Comparison of ENCODE assay signal across 9 mouse cellular contexts in genomic region chr10:63153563-63153962, GRCm38 (mm10). TPM values are rescaled to one million over a fixed set of nuclear protein-coding genes. Genes with fewer than 3 reads are reported as not detected.
DNase-seq lines count a peak whose midpoint lies in the region; ATAC-seq and TF ChIP-seq lines count a peak whose summit lies in the region.
"Had no signal": no experiment of that assay in that cellular context is flagged by ENCODE, and none has a peak within 500 bp of the region (broad histone marks: within the 10 kb centered on the region; RNA-seq: fewer than 3 reads in every experiment).

No protein-coding gene starts in this region.

- no peak overlapping the region for H3K9ac ChIP-seq in heart, adult 2 months (ENCODE audit: low read depth, low read length)
- no peak overlapping the region for H3K9ac ChIP-seq in stomach, postnatal 0 days (ENCODE audit: low read length)
- H3K9ac ChIP-seq: limb, embryonic 13.5 days had no signal

- no peak for TF ChIP-seq POLR2A in heart, adult 2 months (IDR thresholded peaks at IDR 0.05; ENCODE audit: insufficient read depth, low read depth, low read length)

- no peaks in the 10 kb centered on the region for H3K9me3 ChIP-seq in stomach, postnatal 0 days (ENCODE audit: control insufficient read depth, low read length)
- H3K9me3 ChIP-seq: limb, embryonic 13.5 days had no signal

- intact Hi-C loops in heart, adult 2 months (cut with DNase I) = loop anchor here (2.0 kb wide), 1 partner anchor 223 kb away; no protein-coding TSS in a partner anchor
- intact Hi-C loops in heart, postnatal 25 days (cut with DNase I) = loop anchor here (2.0 to 5.0 kb wide), 2 partner anchors 94 to 155 kb away; no protein-coding TSS in a partner anchor

- peaks cover 2% of the 10 kb centered on the region; the same call in 1 of the 2 replicates for H3K36me3 ChIP-seq in heart, adult 2 months (ENCODE audit: control insufficient read depth, insufficient read depth, low read length)
- no peaks in the 10 kb centered on the region for H3K36me3 ChIP-seq in stomach, postnatal 0 days (ENCODE audit: control insufficient read depth, insufficient read depth, low read length)
- H3K36me3 ChIP-seq: limb, embryonic 13.5 days had no signal

- peaks cover 12% of the 10 kb centered on the region for H3K4me1 ChIP-seq in heart, adult 2 months (ENCODE audit: control insufficient read depth, insufficient read depth, low read length)
- no peaks in the 10 kb centered on the region for H3K4me1 ChIP-seq in stomach, postnatal 0 days (replicated peaks; ENCODE audit: control insufficient read depth, insufficient read depth)
- H3K4me1 ChIP-seq: limb, embryonic 13.5 days had no signal

- TF ChIP-seq EP300 in heart, adult 2 months (IDR thresholded peaks at IDR 0.05; ENCODE audit: insufficient read depth, low read depth, low read length) = no peak
- TF ChIP-seq EP300 in stomach, postnatal 0 days (optimal IDR thresholded peaks at IDR 0.05) = no peak

- 31% methylated on average over 3 of the region's 3 CpGs for WGBS in heart, adult 2 months
- 33% methylated on average over 3 of the region's 3 CpGs for WGBS in stomach, postnatal 0 days

- peak; percentile 62 for ATAC-seq in monocyte, adult 5-6 weeks (replicated peaks; ENCODE audit: insufficient number of reproducible peaks, low FRiP score, low TSS enrichment, poor library complexity, severe bottlenecking)
- no peak for ATAC-seq in stomach, postnatal 0 days (ENCODE audit: low FRiP score, low TSS enrichment)

- DNase-seq in heart, adult 2 months = peak; percentile 67 to 76
- DNase-seq in heart, postnatal 25 days (ENCODE audit: low spot score) = no peak
- peak; percentile 49 for DNase-seq in Muller cell, postnatal 12 days (ENCODE audit: inconsistent ontology term)
- DNase-seq in cerebellum, adult 9-10 months = peak; percentile 74
- peak; percentile 67 for DNase-seq in heart, adult 8-10 months (ENCODE audit: low spot score)
- DNase-seq in left cerebral cortex, adult 11 months (ENCODE audit: low spot score) = peak; percentile 47
- DNase-seq in stomach, postnatal 0 days (ENCODE audit: low spot score) = peak; percentile 61

- no peaks in the 10 kb centered on the region for H3K79me2 ChIP-seq in heart, adult 2 months (replicated peaks; ENCODE audit: control insufficient read depth, insufficient read depth, low read length)

- H3K4me3 ChIP-seq in heart, adult 2 months = no peak overlapping the region
- no peak overlapping the region for H3K4me3 ChIP-seq in stomach, postnatal 0 days (ENCODE audit: low read depth, low read length)
- H3K4me3 ChIP-seq: limb, embryonic 13.5 days had no signal

- H3K27ac ChIP-seq in heart, adult 2 months = peak overlapping the region; percentile 22; the same call in 1 of the 2 replicates
- no peak overlapping the region for H3K27ac ChIP-seq in stomach, postnatal 0 days (replicated peaks)
- H3K27ac ChIP-seq: limb, embryonic 13.5 days had no signal

- H3K4me2 ChIP-seq in stomach, postnatal 0 days (replicated peaks; ENCODE audit: low read depth) = no peak overlapping the region
- H3K4me2 ChIP-seq: limb, embryonic 13.5 days had no signal

- peak; percentile 90 for TF ChIP-seq CTCF in heart, adult 2 months (IDR thresholded peaks at IDR 0.05)
- TF ChIP-seq CTCF in stomach, postnatal 0 days (IDR thresholded peaks at IDR 0.05; ENCODE audit: low read depth) = peak; percentile 83

- H3K27me3 ChIP-seq in heart, adult 2 months (ENCODE audit: control insufficient read depth, insufficient read depth, low read length) = no peaks in the 10 kb centered on the region
- H3K27me3 ChIP-seq in stomach, postnatal 0 days (ENCODE audit: control insufficient read depth, insufficient read depth, low read length) = no peaks in the 10 kb centered on the region
- H3K27me3 ChIP-seq: limb, embryonic 13.5 days had no signal

RNA-seq across cellular contexts. Expression of gene Mypn, which starts 50.2 kb away (rescaled TPM):
- total RNA-seq in heart, adult 2 months (2021) = 100 to 1,000 TPM in 1 of 2 experiments, 10 to 100 TPM in 1; 96.6 to 110 TPM
- polyA plus RNA-seq in heart, adult 2 months (2012; rRNA removed) = 32.1 and 43.5 TPM in 2 replicates
- 100 to 1,000 TPM; 101 to 108 TPM for total RNA-seq in heart, postnatal 25 days (2021)
- 100 to 1,000 TPM in 3 of 4 experiments, 10 to 100 TPM in 1; 99.8 to 126 (median 104) TPM for total RNA-seq in heart, adult 8-10 months (2022)
- total RNA-seq in monocyte, adult 5-6 weeks (2017) = 0.19 TPM in 1 of 3 replicates, not detected in the others
- 0.10 and 0.12 TPM in 2 replicates for polyA plus RNA-seq in stomach, postnatal 0 days (2015; fragmentation: Nextera tagmentation; extraction: Ambion mirVana)

RNA-seq across cellular contexts. Expression of gene Atoh7, which starts 54.1 kb away (rescaled TPM):
- total RNA-seq in heart, adult 2 months (2021) = not detected
- polyA plus RNA-seq in heart, adult 2 months (2012; rRNA removed) = not detected in 2 replicates
- not detected for total RNA-seq in heart, postnatal 25 days (2021)
- total RNA-seq in heart, adult 8-10 months (2022) = not detected
- total RNA-seq in monocyte, adult 5-6 weeks (2017) = not detected in 3 replicates
- polyA plus RNA-seq in stomach, postnatal 0 days (2015; fragmentation: Nextera tagmentation; extraction: Ambion mirVana) = 0.18 TPM in 1 of 2 replicates, not detected in the other

Comparison
In these comparisons a context has a peak if more than half of its experiments do, and no peak if none do; other contexts are left out.
1. RNA of gene Mypn, which starts 50.2 kb away (total RNA-seq): 96.6 to 110 TPM in heart, adult 2 months, 101 to 108 TPM in heart, postnatal 25 days and 99.8 to 126 TPM in heart, adult 8-10 months; 0.19 TPM in monocyte, adult 5-6 weeks; every median in the first group is over 10 times any median in the second.